In genomic region chr5:140873736-140874307, GRCm38 (mm10) we compare ENCODE assay signal across 12 mouse cellular contexts. TPM values are rescaled to one million over a fixed set of nuclear protein-coding genes. Genes with fewer than 3 reads are reported as not detected.
A peak's percentile ranks its signal among the peaks of the same experiment; 100 is the strongest.
DNase-seq lines count a peak whose midpoint lies in the region; ATAC-seq lines count a peak whose summit lies in the region.
"Had no signal": no experiment of that assay in that cellular context is flagged by ENCODE, and none has a peak within 500 bp of the region (broad histone marks: within the 10 kb centered on the region; RNA-seq: fewer than 3 reads in every experiment).

No protein-coding gene starts in this region.

- H3K4me2 ChIP-seq in heart, embryonic 12.5 days = peak overlapping the region; percentile 61
- H3K4me2 ChIP-seq in heart, embryonic 11.5 days = no peak overlapping the region; the same call in 1 of the 2 replicates
- H3K4me2 ChIP-seq in liver, embryonic 11.5 days = peak overlapping the region; percentile 19; the same call in 1 of the 2 replicates
- H3K4me2 ChIP-seq in hindbrain, embryonic 13.5 days = no peak overlapping the region

- WGBS in heart, embryonic 12.5 days = 65% methylated on average over 6 of the region's 6 CpGs
- WGBS in heart, embryonic 11.5 days (ENCODE audit: insufficient replicate concordance) = 77% methylated on average over 6 of the region's 6 CpGs
- 62% methylated on average over 6 of the region's 6 CpGs for WGBS in liver, embryonic 11.5 days
- 81% methylated on average over 6 of the region's 6 CpGs for WGBS in hindbrain, embryonic 13.5 days

- DNase-seq in liver, embryonic 11.5 days (ENCODE audit: low spot score) = no peak
- no peak for DNase-seq in liver
- DNase-seq in thymus, postnatal 14 days = no peak
- DNase-seq: cerebellum, adult 8-10 months; lung, adult 18-20 months had no signal

- no peak overlapping the region for H3K27ac ChIP-seq in heart, embryonic 12.5 days (ENCODE audit: poor library complexity, severe bottlenecking)
- H3K27ac ChIP-seq in heart, embryonic 11.5 days (ENCODE audit: low read depth, low read length) = no peak overlapping the region
- H3K27ac ChIP-seq in liver, embryonic 11.5 days (ENCODE audit: low read depth, low read length) = no peak overlapping the region
- H3K27ac ChIP-seq in hindbrain, embryonic 13.5 days = no peak overlapping the region
- H3K27ac ChIP-seq: midbrain, embryonic 13.5 days had no signal

- H3K9ac ChIP-seq in heart, embryonic 12.5 days = 0 out of 2 replicates have a peak overlapping the region, but pooled peaks have one; percentile 50
- H3K9ac ChIP-seq in heart, embryonic 11.5 days (ENCODE audit: low read depth, low read length) = no peak overlapping the region
- no peak overlapping the region for H3K9ac ChIP-seq in liver, embryonic 11.5 days (ENCODE audit: low read depth, low read length)
- H3K9ac ChIP-seq in hindbrain, embryonic 13.5 days = no peak overlapping the region
- H3K9ac ChIP-seq: midbrain, embryonic 13.5 days; neural tube, embryonic 15.5 days had no signal

- peaks cover 2% of the 10 kb centered on the region; the same call in 1 of the 2 replicates for H3K27me3 ChIP-seq in heart, embryonic 12.5 days (replicated peaks)
- no peaks in the 10 kb centered on the region for H3K27me3 ChIP-seq in heart, embryonic 11.5 days (ENCODE audit: control insufficient read depth, insufficient read depth, low read length)
- no peaks in the 10 kb centered on the region; the same call in 1 of the 2 replicates for H3K27me3 ChIP-seq in liver, embryonic 11.5 days (replicated peaks; ENCODE audit: control insufficient read depth, insufficient read depth, low read length)
- peaks cover 5% of the 10 kb centered on the region; the same call in 1 of the 2 replicates for H3K27me3 ChIP-seq in hindbrain, embryonic 13.5 days
- H3K27me3 ChIP-seq: midbrain, embryonic 13.5 days had no signal

- no peaks in the 10 kb centered on the region for H3K9me3 ChIP-seq in heart, embryonic 12.5 days (replicated peaks)
- H3K9me3 ChIP-seq in heart, embryonic 11.5 days (replicated peaks; ENCODE audit: control insufficient read depth, low read length) = no peaks in the 10 kb centered on the region; the same call in 1 of the 2 replicates
- no peaks in the 10 kb centered on the region for H3K9me3 ChIP-seq in liver, embryonic 11.5 days (ENCODE audit: control insufficient read depth, low read length)
- no peaks in the 10 kb centered on the region for H3K9me3 ChIP-seq in hindbrain, embryonic 13.5 days
- H3K9me3 ChIP-seq: midbrain, embryonic 13.5 days; neural tube, embryonic 15.5 days had no signal

- H3K4me3 ChIP-seq in heart, embryonic 12.5 days = no peak overlapping the region
- no peak overlapping the region for H3K4me3 ChIP-seq in heart, embryonic 11.5 days (ENCODE audit: low read depth, low read length)
- H3K4me3 ChIP-seq in liver, embryonic 11.5 days (ENCODE audit: low read depth, low read length) = no peak overlapping the region
- no peak overlapping the region for H3K4me3 ChIP-seq in hindbrain, embryonic 13.5 days
- H3K4me3 ChIP-seq: midbrain, embryonic 13.5 days; neural tube, embryonic 15.5 days had no signal

- peaks cover 17% of the 10 kb centered on the region for H3K4me1 ChIP-seq in heart, embryonic 12.5 days (replicated peaks)
- peaks cover 13% of the 10 kb centered on the region for H3K4me1 ChIP-seq in heart, embryonic 11.5 days (ENCODE audit: control insufficient read depth, insufficient read depth, low read length)
- H3K4me1 ChIP-seq in liver, embryonic 11.5 days (replicated peaks; ENCODE audit: control insufficient read depth, insufficient read depth, low read length) = 0 out of 2 replicates have a peak, but pooled peaks cover 3% of the 10 kb centered on the region
- peaks cover 21% of the 10 kb centered on the region for H3K4me1 ChIP-seq in hindbrain, embryonic 13.5 days (replicated peaks)

- H3K36me3 ChIP-seq in heart, embryonic 12.5 days = no peaks in the 10 kb centered on the region
- H3K36me3 ChIP-seq in heart, embryonic 11.5 days (ENCODE audit: control insufficient read depth, insufficient read depth, low read length) = no peaks in the 10 kb centered on the region
- H3K36me3 ChIP-seq in liver, embryonic 11.5 days (ENCODE audit: control insufficient read depth, insufficient read depth, low read length) = no peaks in the 10 kb centered on the region
- no peaks in the 10 kb centered on the region for H3K36me3 ChIP-seq in hindbrain, embryonic 13.5 days
- H3K36me3 ChIP-seq: midbrain, embryonic 13.5 days; neural tube, embryonic 15.5 days had no signal

- no peak for ATAC-seq in heart, embryonic 12.5 days (ENCODE audit: insufficient number of reproducible peaks, low FRiP score)
- no peak for ATAC-seq in heart, embryonic 11.5 days (replicated peaks; ENCODE audit: insufficient number of reproducible peaks, low FRiP score, low TSS enrichment)
- no peak for ATAC-seq in liver, embryonic 11.5 days (replicated peaks; ENCODE audit: low FRiP score)
- ATAC-seq in common myeloid progenitor, adult 5-6 weeks (replicated peaks; ENCODE audit: low read depth, poor library complexity, severe bottlenecking) = peak; percentile 63
- ATAC-seq in megakaryocyte, adult 5-6 weeks (ENCODE audit: poor library complexity, severe bottlenecking) = peak; percentile 34
- ATAC-seq in hindbrain, embryonic 13.5 days (ENCODE audit: low FRiP score) = no peak
- ATAC-seq: midbrain, embryonic 13.5 days had no signal

RNA-seq across cellular contexts. Expression of gene Gna12, which starts 43.6 kb away (rescaled TPM):
- 48.5 and 50.6 TPM in 2 replicates for polyA plus RNA-seq in heart, embryonic 12.5 days (2016; fragmentation: Nextera tagmentation; extraction: Ambion mirVana)
- 33.1 and 34.0 TPM in 2 replicates for polyA plus RNA-seq in heart, embryonic 11.5 days (2014; fragmentation: Nextera tagmentation; extraction: Ambion mirVana)
- 25.1 and 31.1 TPM in 2 replicates for polyA plus RNA-seq in liver, embryonic 11.5 days (2014; fragmentation: Nextera tagmentation; extraction: Ambion mirVana)
- total RNA-seq in common myeloid progenitor, adult 5-6 weeks (2017) = 29.5 and 36.4 TPM in 2 replicates
- total RNA-seq in megakaryocyte, adult 5-6 weeks (2015) = 21.0 and 24.6 TPM in 2 replicates
- 15.9 and 20.3 TPM in 2 replicates for total RNA-seq in megakaryocyte, adult 5-6 weeks (2017)
- polyA plus RNA-seq in hindbrain, embryonic 13.5 days (2015; fragmentation: Nextera tagmentation; extraction: Ambion mirVana) = 11.9 and 12.1 TPM in 2 replicates

Comparison
In these comparisons a context has a peak if more than half of its experiments do, and no peak if none do; other contexts are left out.
1. H3K4me2 ChIP-seq: peak in heart, embryonic 12.5 days (single experiment) and liver, embryonic 11.5 days (single experiment); none in heart, embryonic 11.5 days (single experiment) and hindbrain, embryonic 13.5 days (single experiment).
2. ATAC-seq: peak in common myeloid progenitor, adult 5-6 weeks (single experiment) and megakaryocyte, adult 5-6 weeks (single experiment); none in heart, embryonic 12.5 days (single experiment), heart, embryonic 11.5 days (single experiment), liver, embryonic 11.5 days (single experiment) and hindbrain, embryonic 13.5 days (single experiment).